Mouse (Mus musculus): Measurements from ENCODE around the gene Szrd1. TPM values are rescaled to one million over a fixed set of nuclear protein-coding genes. Genes with fewer than 3 reads are reported as not detected.

Szrd1 gene
- polyA plus RNA-seq, 1 experiment from 2014 or later = 24.0 TPM

DNA sequence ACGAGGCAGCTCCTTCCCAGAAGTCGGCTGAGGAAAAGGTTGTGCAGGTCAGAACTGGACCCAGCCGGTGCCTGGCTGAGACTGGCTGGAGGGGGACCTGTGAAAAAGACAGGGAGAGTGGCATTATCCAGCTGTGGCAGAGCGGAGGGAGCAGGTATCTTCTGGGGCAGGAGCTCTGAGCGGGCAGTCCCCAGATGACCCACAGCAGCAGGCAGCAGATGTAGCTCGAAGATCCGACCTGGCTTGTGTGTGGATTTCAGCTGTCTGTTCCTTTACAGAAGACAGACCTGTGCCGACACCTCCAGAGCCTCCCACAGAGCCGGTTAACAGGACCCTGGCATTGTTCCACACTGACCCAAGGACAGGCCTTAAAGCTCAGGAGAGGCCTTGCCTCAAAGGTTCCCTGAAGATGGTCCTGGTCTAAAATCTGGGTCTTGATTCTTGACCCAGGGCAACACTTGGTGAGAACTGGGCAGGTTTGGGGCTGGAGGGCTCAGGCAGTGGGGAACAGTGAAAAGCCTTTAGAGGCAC, 72.0 kb downstream of the Szrd1 start:
- WGBS = 67% methylated on average over 9 of the region's 9 CpGs
- H3K9me3 ChIP-seq (ENCODE audit: control insufficient read depth, low read length) = no peaks in the 10 kb centered on the region
- peaks cover 22 to 31% of the 10 kb centered on the region in 2 experiments for H3K4me1 ChIP-seq (ENCODE audit: control insufficient read depth in 2 of 2, insufficient read depth in 2 of 2, low read length in 2 of 2)
- 0 out of 2 replicates have a peak overlapping the region, but pooled peaks have one; percentile 23 for H3K9ac ChIP-seq (ENCODE audit: low read length)
- no peak for ATAC-seq (ENCODE audit: insufficient number of reproducible peaks, insufficient read depth, low FRiP score, low read depth)
- H3K27ac ChIP-seq (replicated peaks in 1 of 2; ENCODE audit: control insufficient read depth in 1 of 2, insufficient read depth in 1 of 2, low read depth in 2 of 2, low read length in 2 of 2) = peak overlapping the region; percentile 4 to 7; a peak in 2 of 4 replicates
- H3K27me3 ChIP-seq (ENCODE audit: control insufficient read depth, insufficient read depth, low read length) = no peaks in the 10 kb centered on the region
- no peak overlapping the region for H3K4me3 ChIP-seq (ENCODE audit: control insufficient read depth in 1 of 2, insufficient read depth in 1 of 2, low read depth in 1 of 2, low read length in 2 of 2)
- peaks cover 73% of the 10 kb centered on the region for H3K36me3 ChIP-seq (ENCODE audit: control insufficient read depth, insufficient read depth, low read length)
- no peak overlapping the region for H3K4me2 ChIP-seq (ENCODE audit: low read length)

DNA sequence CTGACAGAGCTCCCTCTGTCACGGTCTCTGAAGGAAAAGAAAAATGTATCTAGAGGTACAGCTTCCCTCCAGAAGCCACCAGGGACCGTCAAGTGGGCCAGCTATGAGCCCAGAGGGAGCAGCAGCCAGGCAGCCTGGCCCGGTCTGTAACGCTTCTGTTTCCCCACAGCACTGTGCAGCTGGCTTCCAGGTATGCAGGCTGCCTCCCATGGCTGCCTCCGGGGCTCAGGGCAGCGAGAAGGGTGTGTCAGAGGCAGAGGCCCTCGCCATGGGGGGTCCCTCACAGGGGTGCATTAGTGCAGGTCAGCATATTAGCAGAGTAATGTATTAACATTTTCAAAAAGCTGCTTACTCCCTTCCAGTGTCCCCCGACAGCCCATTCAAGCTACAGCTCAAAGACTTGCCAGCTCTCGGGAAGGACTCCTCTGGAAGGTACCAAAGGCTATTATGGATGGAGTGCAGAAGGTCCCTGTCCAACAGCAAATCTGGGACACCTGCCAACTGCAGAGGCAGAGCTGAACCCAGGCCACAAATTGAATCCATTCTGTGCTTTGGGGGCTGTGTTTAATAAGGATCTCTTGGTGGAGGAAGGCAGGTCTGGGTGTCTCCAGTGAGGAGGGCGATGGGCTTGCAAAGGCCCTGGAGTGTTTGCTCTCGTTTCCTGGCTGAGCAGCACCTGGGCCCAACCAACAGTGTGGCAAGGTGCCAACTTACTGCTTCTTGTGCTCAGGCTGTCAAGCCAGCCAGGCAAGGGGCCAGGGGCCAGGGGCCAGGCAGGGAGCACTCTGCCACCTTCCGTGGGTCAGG, 72.7 kb downstream of the Szrd1 start:
- Histone ChIP-seq H3K4me1 (ENCODE audit: control insufficient read depth in 2 of 2, insufficient read depth in 2 of 2, low read length in 2 of 2) (peaks cover 22 to 31% of the 10 kb centered on the region in 2 experiments), H3K9ac (ENCODE audit: low read length) (0 out of 2 replicates have a peak overlapping the region, but pooled peaks have one; percentile 23), H3K4me2 (ENCODE audit: low read length) (no peak overlapping the region), H3K4me3 (ENCODE audit: control insufficient read depth in 1 of 2, insufficient read depth in 1 of 2, low read depth in 1 of 2, low read length in 2 of 2) (no peak overlapping the region), H3K9me3 (ENCODE audit: control insufficient read depth, low read length) (no peaks in the 10 kb centered on the region), H3K27me3 (ENCODE audit: control insufficient read depth, insufficient read depth, low read length) (no peaks in the 10 kb centered on the region), H3K36me3 (ENCODE audit: control insufficient read depth, insufficient read depth, low read length) (peaks cover 67% of the 10 kb centered on the region), H3K27ac (replicated peaks in 1 of 2; ENCODE audit: control insufficient read depth in 1 of 2, insufficient read depth in 1 of 2, low read depth in 2 of 2, low read length in 2 of 2) (peak overlapping the region; percentile 4 to 7; a peak in 2 of 4 replicates)
- WGBS = 72% methylated on average over 12 of the region's 12 CpGs
- ATAC-seq (ENCODE audit: insufficient number of reproducible peaks, insufficient read depth, low FRiP score, low read depth) = no peak

DNA sequence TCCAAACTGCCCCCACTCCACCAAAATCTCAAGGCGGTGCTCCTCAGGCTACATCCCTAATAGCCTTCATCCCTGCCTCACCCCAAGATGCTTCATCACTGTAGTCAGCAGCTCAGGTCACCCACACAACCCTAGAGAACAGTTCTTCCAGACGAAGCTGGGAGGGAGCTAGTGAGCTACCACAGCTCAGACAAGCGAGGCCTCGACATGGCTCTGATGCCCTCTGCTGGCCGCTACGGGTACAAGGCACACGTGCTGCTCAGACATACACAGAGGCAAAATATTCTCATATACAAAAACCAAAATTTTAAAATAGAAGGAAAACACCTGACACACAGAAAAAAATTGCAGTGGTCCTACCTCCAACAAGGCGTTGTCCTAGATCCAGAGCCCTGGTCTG, 74.5 kb downstream of the Szrd1 start:
- Histone ChIP-seq H3K36me3 (ENCODE audit: control insufficient read depth, insufficient read depth, low read length) (peaks cover 49% of the 10 kb centered on the region), H3K27ac (replicated peaks in 1 of 2; ENCODE audit: control insufficient read depth in 1 of 2, insufficient read depth in 1 of 2, low read depth in 2 of 2, low read length in 2 of 2) (no peak overlapping the region), H3K27me3 (ENCODE audit: control insufficient read depth, insufficient read depth, low read length) (no peaks in the 10 kb centered on the region), H3K9me3 (ENCODE audit: control insufficient read depth, low read length) (no peaks in the 10 kb centered on the region), H3K4me3 (ENCODE audit: control insufficient read depth in 1 of 2, insufficient read depth in 1 of 2, low read depth in 1 of 2, low read length in 2 of 2) (no peak overlapping the region), H3K4me1 (ENCODE audit: control insufficient read depth in 2 of 2, insufficient read depth in 2 of 2, low read length in 2 of 2) (peaks cover 22 to 31% of the 10 kb centered on the region in 2 experiments), H3K4me2 (ENCODE audit: low read length) (no peak overlapping the region), H3K9ac (ENCODE audit: low read length) (no peak overlapping the region)
- 12% methylated on average over 8 of the region's 8 CpGs for WGBS
- no peak for ATAC-seq (ENCODE audit: insufficient number of reproducible peaks, insufficient read depth, low FRiP score, low read depth)

DNA sequence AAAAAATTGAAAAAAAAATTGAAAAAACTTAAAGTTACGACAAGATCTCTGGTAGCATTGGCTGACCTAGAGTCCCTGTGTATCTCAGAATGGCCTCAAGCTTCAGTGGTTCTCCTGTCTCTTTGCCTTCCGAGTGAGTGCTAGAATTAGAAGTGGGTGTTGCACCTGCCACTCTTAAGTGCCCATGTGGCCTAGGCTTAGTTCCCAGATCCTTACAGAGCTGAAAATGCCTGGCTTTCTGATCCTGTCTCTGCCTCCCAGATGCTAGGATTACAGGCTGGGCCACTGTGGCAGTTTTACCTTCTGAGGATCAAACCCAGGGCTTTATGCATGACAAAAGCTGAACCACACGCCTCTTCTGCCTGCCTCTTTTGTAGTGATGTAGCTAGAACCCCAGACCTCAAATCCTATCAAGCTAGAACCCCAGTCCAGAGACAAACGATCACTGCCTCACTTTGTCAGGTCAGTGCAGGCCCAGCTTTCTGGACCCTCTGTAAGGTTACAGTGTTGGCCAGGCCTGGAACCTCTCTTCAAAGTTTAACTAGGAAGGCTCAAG, 75.4 kb downstream of the Szrd1 start:
- 67% methylated on average over 4 of the region's 4 CpGs for WGBS

More for the DNA sequence above, 75.4 kb downstream of the Szrd1 start:
- ATAC-seq (ENCODE audit: insufficient number of reproducible peaks, insufficient read depth, low FRiP score, low read depth) = no peak
- H3K27ac ChIP-seq (replicated peaks in 1 of 2; ENCODE audit: control insufficient read depth in 1 of 2, insufficient read depth in 1 of 2, low read depth in 2 of 2, low read length in 2 of 2) = peak overlapping the region in 1 of 2 experiments; percentile 12; a peak in 1 of 4 replicates
- no peak overlapping the region for H3K4me2 ChIP-seq (ENCODE audit: low read length)
- H3K27me3 ChIP-seq (ENCODE audit: control insufficient read depth, insufficient read depth, low read length) = no peaks in the 10 kb centered on the region
- H3K4me3 ChIP-seq (ENCODE audit: control insufficient read depth in 1 of 2, insufficient read depth in 1 of 2, low read depth in 1 of 2, low read length in 2 of 2) = no peak overlapping the region
- no peak overlapping the region for H3K9ac ChIP-seq (ENCODE audit: low read length)
- H3K36me3 ChIP-seq (ENCODE audit: control insufficient read depth, insufficient read depth, low read length) = peaks cover 39% of the 10 kb centered on the region
- peaks cover 28 to 34% of the 10 kb centered on the region in 2 experiments for H3K4me1 ChIP-seq (ENCODE audit: control insufficient read depth in 2 of 2, insufficient read depth in 2 of 2, low read length in 2 of 2)
- H3K9me3 ChIP-seq (ENCODE audit: control insufficient read depth, low read length) = no peaks in the 10 kb centered on the region

Other genes with a start within 250 kb of the Szrd1 start
- 0.89 and 1.2 TPM in 2 replicates for gene Padi2, start 233.4 kb downstream of the Szrd1 start, polyA plus RNA-seq (2014; fragmentation: Nextera tagmentation; extraction: Ambion mirVana)
- gene Sdhb, start 178.6 kb downstream of the Szrd1 start, polyA plus RNA-seq (2014; fragmentation: Nextera tagmentation; extraction: Ambion mirVana) = 1,003 and 1,015 TPM in 2 replicates
- gene Atp13a2, start 152.9 kb downstream of the Szrd1 start, polyA plus RNA-seq (2014; fragmentation: Nextera tagmentation; extraction: Ambion mirVana) = 24.7 and 27.2 TPM in 2 replicates
- 243 and 295 TPM in 2 replicates for gene Mfap2, start 129.4 kb downstream of the Szrd1 start, polyA plus RNA-seq (2014; fragmentation: Nextera tagmentation; extraction: Ambion mirVana)
- gene Crocc, start 79.2 kb downstream of the Szrd1 start, polyA plus RNA-seq (2014; fragmentation: Nextera tagmentation; extraction: Ambion mirVana) = 3.3 and 4.4 TPM in 2 replicates
- gene Necap2, start 61.4 kb downstream of the Szrd1 start, polyA plus RNA-seq (2014; fragmentation: Nextera tagmentation; extraction: Ambion mirVana) = 33.1 and 34.2 TPM in 2 replicates
- not detected in 2 replicates for gene Spata21, start 51.4 kb downstream of the Szrd1 start, polyA plus RNA-seq (2014; fragmentation: Nextera tagmentation; extraction: Ambion mirVana)
- gene Fbxo42, start 8.1 kb upstream of the Szrd1 start, polyA plus RNA-seq (2014; fragmentation: Nextera tagmentation; extraction: Ambion mirVana) = 12.7 and 15.7 TPM in 2 replicates
- gene Rsg1, start 74.2 kb upstream of the Szrd1 start, polyA plus RNA-seq (2014; fragmentation: Nextera tagmentation; extraction: Ambion mirVana) = 1.5 and 1.7 TPM in 2 replicates
- gene Arhgef19, start 99.7 kb upstream of the Szrd1 start, polyA plus RNA-seq (2014; fragmentation: Nextera tagmentation; extraction: Ambion mirVana) = 1.1 and 2.6 TPM in 2 replicates
- gene Epha2, start 161.5 kb upstream of the Szrd1 start, polyA plus RNA-seq (2014; fragmentation: Nextera tagmentation; extraction: Ambion mirVana) = 1.9 TPM in 2 replicates
- 0.88 and 0.92 TPM in 2 replicates for gene Fam131c, start 228.4 kb upstream of the Szrd1 start, polyA plus RNA-seq (2014; fragmentation: Nextera tagmentation; extraction: Ambion mirVana)

Measured in heart, embryonic 14.5 days (tissue).